Mouse (Mus musculus) ES-E14 (cell line): ENCODE data around the gene Acot13.

Source experiments
- CHD2 ChIP-seq: IDR thresholded peaks from 2 replicates; pipeline ENCODE4 v1.6.1; 2014; ENCODE audit warnings: mild to moderate bottlenecking, low read depth, low read length, inconsistent platforms
- MAFK ChIP-seq: IDR thresholded peaks from 2 replicates; pipeline ENCODE4 v1.6.1; 2014; ENCODE audit warnings: mild to moderate bottlenecking, low read depth, low read length, inconsistent platforms; ENCODE audit not compliant: insufficient read depth
- ZC3H11A ChIP-seq: IDR thresholded peaks from 2 replicates; pipeline ENCODE4 v1.6.1; 2012; ENCODE audit warnings: low read depth, mild to moderate bottlenecking, inconsistent platforms, low read length, borderline replicate concordance
- ZNF384 ChIP-seq: IDR thresholded peaks from 2 replicates; pipeline ENCODE4 v1.6.1; 2012; ENCODE audit warnings: low read depth, low read length, inconsistent platforms

DNA sequence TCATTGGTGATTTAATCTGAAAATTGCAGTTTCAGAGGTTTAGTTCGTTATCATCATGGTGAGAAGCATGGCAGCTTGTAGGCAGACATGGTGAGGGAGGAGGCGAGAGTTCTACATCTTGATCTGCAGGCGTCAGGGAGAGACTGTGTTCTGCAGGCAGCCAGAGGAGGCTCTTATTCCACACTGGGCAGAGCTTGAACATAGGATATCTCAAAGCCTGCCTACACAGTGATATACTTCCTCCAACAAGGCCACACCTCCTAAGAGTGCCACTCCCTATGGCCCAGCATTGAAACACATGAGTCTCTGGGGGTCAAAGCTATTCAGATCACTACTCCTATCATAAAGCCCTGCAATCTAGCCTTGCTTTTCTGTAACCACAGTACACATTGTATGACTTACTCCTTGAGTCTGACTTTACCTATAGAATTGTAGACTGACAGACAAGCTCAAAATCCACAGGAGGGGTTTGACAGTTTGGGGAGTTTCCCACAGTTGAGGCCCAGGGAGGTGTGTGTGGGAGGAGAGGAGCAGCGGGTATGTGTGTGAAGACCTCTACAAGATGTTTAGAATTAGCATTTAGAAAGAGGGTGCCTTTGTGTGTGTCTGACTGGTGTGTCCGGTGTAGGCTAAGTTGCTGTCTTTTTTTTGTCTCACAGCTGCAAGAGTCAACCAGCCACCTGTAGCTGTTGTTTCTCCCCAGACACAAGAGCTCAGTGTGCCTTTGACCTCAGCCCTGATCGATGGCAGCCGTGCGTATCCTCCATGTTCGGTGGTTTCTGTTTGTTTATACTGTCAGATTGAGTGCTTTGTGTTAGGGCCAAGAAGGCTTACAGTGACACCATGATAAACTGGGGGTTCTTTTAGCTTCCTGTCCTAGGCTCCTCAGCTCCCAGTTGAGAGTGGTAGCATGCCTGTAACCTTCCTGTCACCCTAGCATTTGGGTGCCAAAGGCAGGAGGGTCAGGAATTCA lies 35.4 kb upstream of the Acot13 start:
- TF ChIP-seq MAFK (no peak), ZC3H11A (no peak), ZNF384 (no peak), CHD2 (no peak)
